Mouse (Mus musculus): Measurements from ENCODE around the gene Mfsd11. TPM values are rescaled to one million over a fixed set of nuclear protein-coding genes. Genes with fewer than 3 reads are reported as not detected.

Gene Mfsd11
- 10 to 100 TPM; 39.3 to 42.3 TPM for total RNA-seq (2021)
- long read RNA-seq, experiment 1, transcript Mfsd11-201 (13 exons, 3,298 nt) = major isoform, 16 of 34 reads
- long read RNA-seq, experiment 1, partial matches to known transcripts = 2 of 34 reads
- long read RNA-seq, experiment 1, other reads (novel, unspliced or antisense) = 16 of 34 reads
- long read RNA-seq, experiment 2, transcript Mfsd11-201 (13 exons, 3,298 nt) = major isoform, 46 of 118 reads
- long read RNA-seq, experiment 2, partial matches to known transcripts = 7 of 118 reads
- long read RNA-seq, experiment 2, other reads (novel, unspliced or antisense) = 64 of 118 reads

GRCm38 (mm10) chr11:116852291-116852890 lies at the start of gene Mfsd11:
Gene Mfsd11 (plus strand): TSS chr11:116852440.
- DNase-seq (ENCODE audit: low spot score in 2 of 2) = peak; percentile 78

GRCm38 (mm10) chr11:116802709-116803108 lies 49.5 kb upstream of the Mfsd11 start:
- no peak for DNase-seq (ENCODE audit: low spot score in 2 of 2)

- DNase-seq (ENCODE audit: low spot score in 2 of 2) = no peak
Measured at GRCm38 (mm10) chr11:116806136-116807071, 45.8 kb upstream of the Mfsd11 start.

GRCm38 (mm10) chr11:116807116-116807515 lies 45.1 kb upstream of the Mfsd11 start:
- DNase-seq (ENCODE audit: low spot score in 2 of 2) = no peak

GRCm38 (mm10) chr11:116807526-116807925 lies 44.7 kb upstream of the Mfsd11 start:
- DNase-seq (ENCODE audit: low spot score in 2 of 2) = no peak

- DNase-seq (ENCODE audit: low spot score in 2 of 2) = peak; percentile 84 to 86
Measured at GRCm38 (mm10) chr11:116807938-116808606, 44.2 kb upstream of the Mfsd11 start.

- no peak for DNase-seq (ENCODE audit: low spot score in 2 of 2)
Measured at GRCm38 (mm10) chr11:116808811-116809395, 43.3 kb upstream of the Mfsd11 start.

GRCm38 (mm10) chr11:116809520-116809919 lies 42.7 kb upstream of the Mfsd11 start:
- DNase-seq (ENCODE audit: low spot score in 2 of 2) = no peak

- DNase-seq (ENCODE audit: low spot score in 2 of 2) = no peak
Measured at GRCm38 (mm10) chr11:116810528-116810927, 41.7 kb upstream of the Mfsd11 start.

GRCm38 (mm10) chr11:116810983-116811901 lies 41.0 kb upstream of the Mfsd11 start:
- peak in 1 of 2 experiments; percentile 47 for DNase-seq (ENCODE audit: low spot score in 2 of 2)

GRCm38 (mm10) chr11:116812793-116813529 lies 39.3 kb upstream of the Mfsd11 start:
- DNase-seq (ENCODE audit: low spot score in 2 of 2) = no peak

- no peak for DNase-seq (ENCODE audit: low spot score in 2 of 2)
Measured at GRCm38 (mm10) chr11:116813610-116814009, 38.6 kb upstream of the Mfsd11 start.

- DNase-seq (ENCODE audit: low spot score in 2 of 2) = no peak
Measured at GRCm38 (mm10) chr11:116814076-116814883, 38.0 kb upstream of the Mfsd11 start.

GRCm38 (mm10) chr11:116814884-116815415 lies 37.3 kb upstream of the Mfsd11 start:
- DNase-seq (ENCODE audit: low spot score in 2 of 2) = no peak

GRCm38 (mm10) chr11:116816769-116817168 lies 35.5 kb upstream of the Mfsd11 start:
- no peak for DNase-seq (ENCODE audit: low spot score in 2 of 2)

GRCm38 (mm10) chr11:116817567-116817966 lies 34.7 kb upstream of the Mfsd11 start:
- no peak for DNase-seq (ENCODE audit: low spot score in 2 of 2)

GRCm38 (mm10) chr11:116818722-116819121 lies 33.5 kb upstream of the Mfsd11 start:
- no peak for DNase-seq (ENCODE audit: low spot score in 2 of 2)

All from adrenal gland, adult 18-20 months (tissue).